Mouse (Mus musculus): Measurements from ENCODE around the gene Mfsd4b4. TPM values are rescaled to one million over a fixed set of nuclear protein-coding genes. Genes with fewer than 3 reads are reported as not detected.
A peak's percentile ranks its signal among the peaks of the same experiment; 100 is the strongest.
"Not testable (repeated sequence)": the region's sequence is repeated elsewhere in the genome, so short reads cannot be mapped to it uniquely, and the experiment has no call there.

Gene Mfsd4b4
- 10.5 and 12.7 TPM in 2 replicates for polyA plus RNA-seq (2012; rRNA removed)

DNA sequence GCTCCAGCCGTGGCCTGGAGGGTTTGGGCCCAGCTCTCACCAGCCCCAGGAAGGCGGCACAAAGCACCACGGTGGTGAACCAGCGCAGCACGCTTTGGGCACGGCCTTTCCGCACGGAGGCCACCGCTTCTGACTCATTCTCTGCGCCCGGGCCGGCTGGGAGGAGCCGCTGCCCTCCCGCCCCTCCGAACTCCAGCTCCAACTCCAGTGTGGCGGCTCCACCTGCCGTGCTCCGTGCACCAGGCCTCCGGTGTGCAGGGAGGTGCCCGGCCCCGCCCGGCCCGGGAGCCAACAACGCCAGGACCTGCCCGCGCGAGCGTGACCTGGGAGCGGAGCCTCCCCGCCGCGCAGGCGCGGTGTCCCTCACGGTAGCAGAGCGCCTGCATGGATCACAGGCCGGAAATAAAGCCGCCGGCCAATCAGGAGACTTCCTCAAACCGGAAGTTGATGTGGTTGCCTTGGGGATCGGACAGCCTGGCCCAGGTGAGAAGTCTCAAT is at the start of gene Mfsd4b4:
Gene Mfsd4b4 (minus strand): TSS at position 365 of the 498 bp plus-strand sequence.
- peak within 1 kb of the TSS; percentile 73 for H3K4me3 ChIP-seq (ENCODE audit: insufficient read depth, low read length)
- no peaks in the 10 kb centered on the region; the same call in 1 of the 2 replicates for H3K4me1 ChIP-seq (ENCODE audit: control insufficient read depth, insufficient read depth, low read length)
- peak within 1 kb of the TSS; percentile 79 for H3K27ac ChIP-seq (ENCODE audit: insufficient read depth, low read length)
- peak; percentile 90 for TF ChIP-seq POLR2A (IDR thresholded peaks at IDR 0.05; ENCODE audit: extremely low read depth, insufficient read depth, low read length)
- no peak for TF ChIP-seq CTCF (IDR thresholded peaks at IDR 0.05; ENCODE audit: extremely low read depth, insufficient read depth, low read length)

DNA sequence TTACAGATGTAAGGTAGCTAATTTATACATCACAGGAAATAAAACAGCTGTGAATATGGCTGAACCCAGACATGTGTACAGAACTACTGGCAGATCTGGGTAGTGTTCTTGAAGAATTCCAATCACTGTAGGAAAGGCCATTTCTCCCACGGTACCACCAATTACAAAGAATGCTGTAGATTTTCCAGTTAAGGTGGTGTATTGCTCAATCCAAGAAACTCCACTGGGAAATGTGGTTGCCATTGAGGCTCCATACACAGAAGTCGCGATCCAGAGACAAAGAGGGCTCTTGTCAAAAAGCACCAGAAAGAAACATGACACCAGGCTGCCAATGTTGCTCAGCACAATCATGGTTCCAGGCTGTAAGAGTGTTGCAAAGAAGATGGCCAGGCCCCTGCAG is 48.2 kb upstream of the Mfsd4b4 start:
- not testable (repeated sequence) for H3K27ac ChIP-seq (ENCODE audit: insufficient read depth, low read length); H3K4me3 ChIP-seq (ENCODE audit: insufficient read depth, low read length); H3K4me1 ChIP-seq (ENCODE audit: control insufficient read depth, insufficient read depth, low read length)

DNA sequence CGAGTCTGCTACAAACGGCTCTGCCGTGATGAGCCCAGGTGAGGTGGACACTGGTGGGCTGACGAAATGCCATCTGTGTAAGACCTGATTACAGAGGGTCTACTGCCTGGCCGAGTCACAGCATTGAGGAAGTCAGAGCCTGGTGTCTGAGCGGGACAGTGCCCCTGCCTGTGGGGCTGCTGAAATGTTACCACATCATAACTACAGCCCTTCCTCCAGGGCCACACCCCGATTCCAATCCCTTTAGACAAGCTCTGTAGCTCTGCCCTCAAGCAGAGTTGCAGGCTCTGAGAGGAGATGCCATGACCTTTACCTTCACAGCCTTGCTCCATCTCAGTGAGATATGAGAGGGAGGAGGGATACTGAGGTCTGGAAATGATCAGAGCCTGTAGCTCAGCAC is 37.5 kb upstream of the Mfsd4b4 start:
- Histone ChIP-seq H3K27ac (ENCODE audit: insufficient read depth, low read length) (no peak overlapping the region), H3K4me3 (ENCODE audit: insufficient read depth, low read length) (no peak overlapping the region), H3K4me1 (ENCODE audit: control insufficient read depth, insufficient read depth, low read length) (no peaks in the 10 kb centered on the region)
- no peak for TF ChIP-seq CTCF (IDR thresholded peaks at IDR 0.05; ENCODE audit: extremely low read depth, insufficient read depth, low read length)
- no peak for TF ChIP-seq POLR2A (IDR thresholded peaks at IDR 0.05; ENCODE audit: extremely low read depth, insufficient read depth, low read length)

DNA sequence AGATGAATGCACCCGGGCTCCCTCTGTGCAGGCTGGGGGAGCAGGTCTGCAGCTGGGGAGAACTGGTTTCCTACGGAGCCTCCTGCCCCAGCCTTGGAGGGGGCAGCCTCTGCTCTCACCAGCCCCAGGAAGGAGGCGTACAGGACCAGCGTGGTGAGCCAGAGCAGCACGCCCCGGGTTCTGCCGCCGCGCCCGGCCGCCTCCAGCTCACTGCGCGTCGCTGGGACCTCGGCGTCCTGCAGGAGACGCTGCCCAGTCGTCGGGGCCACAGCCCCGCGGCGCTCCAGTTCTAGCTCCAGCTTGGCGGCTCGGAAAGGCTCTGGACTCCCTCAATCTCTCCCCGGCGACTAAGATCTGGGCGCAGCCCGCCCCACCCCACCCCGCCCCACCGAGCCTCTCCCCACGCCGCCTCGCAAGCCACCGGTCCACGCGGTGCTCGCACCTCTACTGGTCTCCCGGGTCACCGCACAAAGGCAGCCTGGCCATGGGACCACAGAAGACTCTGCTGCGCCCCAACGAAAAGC is 27.6 kb upstream of the Mfsd4b4 start, which contains the start of gene Mfsd4b2:
Gene Mfsd4b2 (minus strand): TSS at position 308 of the 524 bp plus-strand sequence.
- TF ChIP-seq CTCF (IDR thresholded peaks at IDR 0.05; ENCODE audit: extremely low read depth, insufficient read depth, low read length) (no peak), POLR2A (IDR thresholded peaks at IDR 0.05; ENCODE audit: extremely low read depth, insufficient read depth, low read length) (no peak)
- no peak within 1 kb of the TSS for H3K27ac ChIP-seq (ENCODE audit: insufficient read depth, low read length)
- H3K4me1 ChIP-seq (ENCODE audit: control insufficient read depth, insufficient read depth, low read length): no peaks in the 10 kb centered on the region
- H3K4me3 ChIP-seq (ENCODE audit: insufficient read depth, low read length): no peak within 1 kb of the TSS; the same call in 1 of the 2 replicates

DNA sequence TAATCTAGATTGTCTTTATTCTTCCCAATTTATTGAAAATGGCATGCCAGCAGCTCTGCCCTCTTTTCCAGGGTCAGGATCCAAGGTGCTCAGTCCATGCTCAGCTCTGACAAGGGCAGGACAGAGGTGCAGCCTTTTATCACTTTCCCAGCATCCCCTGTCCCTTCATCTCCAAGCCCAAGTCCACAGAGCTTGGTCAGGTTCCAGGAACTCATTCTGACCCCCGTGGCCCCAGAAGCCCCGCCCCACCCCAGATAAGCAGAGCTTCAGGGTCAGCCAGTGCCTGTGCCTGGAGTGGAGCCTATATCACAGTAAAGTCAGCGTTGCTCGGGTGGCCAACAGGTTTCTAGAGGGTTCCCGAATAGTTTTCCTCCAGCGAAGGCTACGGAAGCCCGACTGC is 25.5 kb upstream of the Mfsd4b4 start:
- not testable (repeated sequence) for H3K4me3 ChIP-seq (ENCODE audit: insufficient read depth, low read length); H3K4me1 ChIP-seq (ENCODE audit: control insufficient read depth, insufficient read depth, low read length); H3K27ac ChIP-seq (ENCODE audit: insufficient read depth, low read length)

DNA sequence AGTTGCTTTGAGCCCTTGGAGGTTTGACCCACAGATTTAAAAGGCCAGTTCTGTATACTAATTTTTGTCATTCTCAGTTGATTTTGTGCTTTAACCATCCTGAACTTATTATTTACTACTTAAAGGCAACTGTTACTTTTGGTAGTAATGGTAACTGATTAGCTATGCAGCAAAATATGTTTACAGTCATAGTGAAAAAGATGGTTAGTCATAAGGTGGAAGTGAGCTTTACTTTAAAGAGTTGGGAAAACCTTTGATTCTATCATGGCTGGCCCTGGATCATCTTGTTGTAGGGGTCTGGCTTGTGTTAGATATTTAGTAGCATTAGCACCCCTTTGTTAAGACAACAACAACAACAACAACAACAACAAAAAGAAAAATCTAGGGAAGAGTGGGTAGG is 13.6 kb upstream of the Mfsd4b4 start:
- no peaks in the 10 kb centered on the region for H3K4me1 ChIP-seq (ENCODE audit: control insufficient read depth, insufficient read depth, low read length)
- no peak overlapping the region for H3K4me3 ChIP-seq (ENCODE audit: insufficient read depth, low read length)
- H3K27ac ChIP-seq (ENCODE audit: insufficient read depth, low read length): no peak overlapping the region
- TF ChIP-seq POLR2A (IDR thresholded peaks at IDR 0.05; ENCODE audit: extremely low read depth, insufficient read depth, low read length): no peak
- TF ChIP-seq CTCF (IDR thresholded peaks at IDR 0.05; ENCODE audit: extremely low read depth, insufficient read depth, low read length): no peak

DNA sequence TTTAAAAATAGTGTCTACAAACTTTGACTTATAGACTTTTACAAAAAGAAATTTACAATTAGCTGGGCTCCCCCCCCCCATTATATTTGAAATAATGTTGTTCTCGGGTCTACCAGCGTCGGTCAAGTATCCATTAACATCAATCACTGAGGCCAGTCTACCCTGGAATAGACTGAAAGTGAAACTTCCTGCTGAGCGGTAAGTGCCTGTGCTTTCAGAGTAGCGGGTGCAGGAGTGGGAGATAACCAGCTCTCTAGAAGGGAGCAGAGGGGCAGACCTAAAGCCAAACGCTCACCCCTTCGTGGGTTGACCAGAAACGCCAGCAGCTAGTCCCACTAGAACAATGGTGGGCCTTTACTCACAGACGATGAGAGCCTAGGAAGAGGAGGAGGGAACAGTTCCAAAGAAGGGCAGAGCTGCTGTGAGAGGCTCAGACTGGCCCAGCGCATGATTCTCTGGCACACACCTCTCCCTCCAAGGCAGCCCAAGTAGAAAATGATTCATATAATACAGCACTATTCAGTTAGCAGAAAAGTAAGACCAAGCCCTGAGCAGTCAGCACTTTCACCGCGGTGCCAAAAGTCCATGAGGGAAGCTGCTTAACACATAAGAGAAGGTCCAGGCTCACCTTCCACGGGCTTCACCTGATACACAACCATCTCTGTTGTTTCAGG is 9.9 kb upstream of the Mfsd4b4 start:
- no peak overlapping the region for H3K27ac ChIP-seq (ENCODE audit: insufficient read depth, low read length)
- TF ChIP-seq CTCF (IDR thresholded peaks at IDR 0.05; ENCODE audit: extremely low read depth, insufficient read depth, low read length): no peak
- no peak for TF ChIP-seq POLR2A (IDR thresholded peaks at IDR 0.05; ENCODE audit: extremely low read depth, insufficient read depth, low read length)
- no peak overlapping the region for H3K4me3 ChIP-seq (ENCODE audit: insufficient read depth, low read length)
- no peaks in the 10 kb centered on the region for H3K4me1 ChIP-seq (ENCODE audit: control insufficient read depth, insufficient read depth, low read length)

DNA sequence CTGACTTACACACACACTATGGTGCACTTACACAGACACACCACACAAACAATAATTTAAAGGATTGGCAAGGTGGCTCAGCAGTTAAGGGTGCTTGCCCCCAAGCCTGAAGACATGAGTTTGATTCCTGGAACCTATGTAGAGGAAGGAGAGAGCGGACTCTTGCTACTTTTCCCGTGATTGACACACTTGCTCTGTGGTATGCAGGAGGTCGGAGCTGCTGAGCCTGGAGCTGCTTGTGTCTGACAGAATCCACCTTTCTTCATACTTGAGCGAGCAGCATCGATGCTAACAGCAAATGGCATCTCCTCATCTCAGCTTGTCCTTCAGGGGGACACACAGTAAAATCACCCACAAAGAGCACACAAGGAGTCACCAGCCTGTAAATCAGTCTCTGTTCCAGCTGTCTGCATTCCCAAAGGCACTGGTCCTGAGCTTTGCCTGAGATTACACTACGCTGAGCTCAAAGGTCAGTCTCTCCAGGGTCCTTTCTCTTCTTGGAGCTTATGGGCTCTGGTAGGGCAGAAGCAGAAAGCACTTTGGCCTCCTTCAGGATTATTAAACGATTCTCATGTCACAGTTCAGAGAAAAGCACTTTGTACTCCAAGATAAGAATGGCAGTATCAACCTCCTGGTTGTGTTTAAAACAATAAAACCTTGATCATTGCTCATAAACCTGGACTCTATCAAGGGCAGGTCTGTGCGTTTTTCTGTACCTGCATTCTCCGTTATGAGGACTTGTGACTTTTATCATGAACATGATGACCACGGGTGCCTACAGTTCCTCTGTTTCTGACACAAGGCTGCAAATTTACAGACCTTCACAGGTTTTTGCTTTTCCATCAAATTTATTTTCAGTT is 8.0 kb upstream of the Mfsd4b4 start:
- Histone ChIP-seq H3K27ac (ENCODE audit: insufficient read depth, low read length) (no peak overlapping the region), H3K4me3 (ENCODE audit: insufficient read depth, low read length) (no peak overlapping the region), H3K4me1 (ENCODE audit: control insufficient read depth, insufficient read depth, low read length) (no peaks in the 10 kb centered on the region)
- TF ChIP-seq CTCF (IDR thresholded peaks at IDR 0.05; ENCODE audit: extremely low read depth, insufficient read depth, low read length): no peak
- TF ChIP-seq POLR2A (IDR thresholded peaks at IDR 0.05; ENCODE audit: extremely low read depth, insufficient read depth, low read length): no peak

DNA sequence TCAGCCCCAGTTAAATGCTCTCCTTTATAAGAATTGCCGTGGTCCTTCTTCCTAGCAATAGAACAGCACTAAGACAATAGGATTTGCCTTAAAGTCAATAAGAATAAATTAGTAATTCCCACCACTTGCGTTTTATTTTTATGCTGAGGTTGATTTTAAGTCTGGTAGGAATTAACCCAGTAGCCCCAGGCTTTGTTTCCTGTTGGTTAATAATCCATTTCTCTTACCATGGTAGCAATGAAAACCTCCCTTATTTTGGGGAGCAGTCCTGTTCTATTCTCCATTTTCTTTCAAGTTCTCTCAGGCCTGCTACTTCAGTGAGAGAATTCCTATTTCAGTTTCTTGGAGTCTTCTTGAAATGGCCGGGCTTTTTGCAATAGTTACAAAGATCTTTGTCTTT is 5.2 kb upstream of the Mfsd4b4 start:
- no peak overlapping the region for H3K4me3 ChIP-seq (ENCODE audit: insufficient read depth, low read length)
- no peak overlapping the region for H3K27ac ChIP-seq (ENCODE audit: insufficient read depth, low read length)
- no peak for TF ChIP-seq CTCF (IDR thresholded peaks at IDR 0.05; ENCODE audit: extremely low read depth, insufficient read depth, low read length)
- no peak for TF ChIP-seq POLR2A (IDR thresholded peaks at IDR 0.05; ENCODE audit: extremely low read depth, insufficient read depth, low read length)
- H3K4me1 ChIP-seq (ENCODE audit: control insufficient read depth, insufficient read depth, low read length): no peaks in the 10 kb centered on the region

DNA sequence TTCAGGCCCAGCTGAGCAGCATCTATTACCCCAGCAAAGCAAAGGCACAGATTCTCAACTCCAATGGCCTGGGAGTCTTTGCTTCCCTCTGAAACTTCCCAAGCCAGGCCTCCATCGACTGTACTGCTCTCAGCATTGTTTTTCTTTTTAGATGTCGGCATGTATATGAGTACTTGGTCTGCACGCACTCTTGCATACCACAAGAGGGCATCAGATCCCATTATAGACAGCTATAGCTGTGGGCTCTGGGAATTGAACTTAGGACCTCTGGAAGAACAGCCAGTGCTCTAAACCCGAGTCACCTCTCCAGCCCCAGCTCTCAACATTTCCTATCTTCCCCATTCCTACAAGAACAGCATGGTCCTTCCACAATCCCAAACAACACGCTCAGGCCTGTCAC is 2.5 kb downstream of the Mfsd4b4 start:
- TF ChIP-seq CTCF (IDR thresholded peaks at IDR 0.05; ENCODE audit: extremely low read depth, insufficient read depth, low read length): no peak
- no peak for TF ChIP-seq POLR2A (IDR thresholded peaks at IDR 0.05; ENCODE audit: extremely low read depth, insufficient read depth, low read length)
- H3K27ac ChIP-seq (ENCODE audit: insufficient read depth, low read length): no peak overlapping the region
- no peaks in the 10 kb centered on the region; the same call in 1 of the 2 replicates for H3K4me1 ChIP-seq (ENCODE audit: control insufficient read depth, insufficient read depth, low read length)
- H3K4me3 ChIP-seq (ENCODE audit: insufficient read depth, low read length): no peak overlapping the region

Measured in cortical plate, adult 2 months (tissue).